Mouse (Mus musculus) megakaryocyte progenitor cell, adult 5-6 weeks (primary cell): ENCODE measurements around the gene Men1. TPM values are rescaled to one million over a fixed set of nuclear protein-coding genes. Genes with fewer than 3 reads are reported as not detected.

Source experiments
- ATAC-seq: replicated peaks from 2 replicates; pipeline ENCODE4 v1.8.0; 2016; ENCODE audit warnings: mild to moderate bottlenecking, moderate TSS enrichment, inconsistent platforms; ENCODE audit not compliant: poor library complexity
- total RNA-seq, 2 experiments: library from RNA; stranded (forward) in 1 of 2; stranded (reverse) in 1 of 2; fragments of 157-497, 149-512 nt in 1 of 2; fragments of 200-1000 nt in 1 of 2; gene quantifications; 2 replicates each; pipeline versions ENCODE4 v1.2.3 to v1.2.4; 2015 to 2017

Gene Men1
- total RNA-seq, 2 experiments from 2014 or later: 23.6 to 27.9 TPM

GRCm38 (mm10) chr19:6338171-6338570, 3.4 kb downstream of the Men1 start:
- ATAC-seq: no peak

GRCm38 (mm10) chr19:6338716-6339115, 3.9 kb downstream of the Men1 start:
- ATAC-seq: no peak

- ATAC-seq: no peak
These were observed 4.4 kb downstream of the Men1 start for GRCm38 (mm10) chr19:6339191-6339590.

- peak; percentile 72 for ATAC-seq
These were observed 5.2 kb downstream of the Men1 start for GRCm38 (mm10) chr19:6339890-6340504.

- peak; percentile 65 for ATAC-seq
These were observed 6.0 kb downstream of the Men1 start, which contains the start of gene Map4k2 for GRCm38 (mm10) chr19:6340524-6341452. Gene Map4k2, plus strand, starts transcription at chr19:6341135.

GRCm38 (mm10) chr19:6341453-6342077, 6.8 kb downstream of the Men1 start:
- no peak for ATAC-seq

- ATAC-seq: no peak
These were observed 7.6 kb downstream of the Men1 start for GRCm38 (mm10) chr19:6342276-6342933.

GRCm38 (mm10) chr19:6343066-6343925, 8.5 kb downstream of the Men1 start:
- no peak for ATAC-seq

- no peak for ATAC-seq
These were observed 9.2 kb downstream of the Men1 start for GRCm38 (mm10) chr19:6343996-6344395.

GRCm38 (mm10) chr19:6346023-6346422, 11.2 kb downstream of the Men1 start:
- no peak for ATAC-seq

GRCm38 (mm10) chr19:6346661-6347060, 11.9 kb downstream of the Men1 start:
- ATAC-seq: no peak

GRCm38 (mm10) chr19:6347615-6348014, 12.8 kb downstream of the Men1 start:
- ATAC-seq: no peak

- ATAC-seq: 0 out of 2 replicates have a peak, but pooled peaks have one; percentile 18
These were observed 13.9 kb downstream of the Men1 start for GRCm38 (mm10) chr19:6348717-6349116.

GRCm38 (mm10) chr19:6349215-6349983, 14.6 kb downstream of the Men1 start:
- ATAC-seq: peak; percentile 72

GRCm38 (mm10) chr19:6351431-6352106, 16.8 kb downstream of the Men1 start:
- ATAC-seq: no peak

GRCm38 (mm10) chr19:6352107-6352505, 17.3 kb downstream of the Men1 start:
- peak; percentile 38 for ATAC-seq

- no peak for ATAC-seq
These were observed 19.3 kb downstream of the Men1 start for GRCm38 (mm10) chr19:6354030-6354429.

- no peak for ATAC-seq
These were observed 26.5 kb downstream of the Men1 start for GRCm38 (mm10) chr19:6361291-6361690.

- ATAC-seq: no peak
These were observed 28.3 kb downstream of the Men1 start for GRCm38 (mm10) chr19:6363091-6363410.
